Mouse (Mus musculus): Measurements from ENCODE around the gene Ss18l2.

The Ss18l2 gene

GRCm38 (mm10) chr9:121709898-121710583 lies at the start of gene Ss18l2:
Gene Ss18l2, plus strand, starts transcription at chr9:121710329.
- peak; percentile 100 for DNase-seq (ENCODE audit: low read depth, low spot score)

DNA sequence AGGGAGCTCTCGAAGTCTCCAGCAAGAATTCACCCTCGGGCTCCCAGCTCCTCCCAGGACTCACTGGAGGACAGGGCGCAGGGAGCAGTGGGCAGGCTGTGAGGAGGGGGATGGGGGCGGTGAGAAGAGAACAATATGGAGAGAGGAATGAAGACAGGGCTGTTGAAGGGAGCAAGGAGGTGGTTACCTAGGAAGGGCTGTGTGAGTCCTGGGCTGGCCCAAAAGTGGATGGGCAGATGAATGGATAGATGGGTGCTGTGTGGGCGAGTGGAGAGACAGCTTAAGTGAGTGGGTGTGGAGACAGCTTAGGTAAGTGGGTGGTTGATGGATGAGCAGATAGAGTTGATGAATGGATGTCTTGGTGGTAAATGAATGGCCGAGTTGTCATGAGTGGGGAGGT lies 46.7 kb upstream of the Ss18l2 start:
- DNase-seq (ENCODE audit: low read depth, low spot score) = no peak

GRCm38 (mm10) chr9:121664104-121664503 lies 46.0 kb upstream of the Ss18l2 start:
- no peak for DNase-seq (ENCODE audit: low read depth, low spot score)

DNA sequence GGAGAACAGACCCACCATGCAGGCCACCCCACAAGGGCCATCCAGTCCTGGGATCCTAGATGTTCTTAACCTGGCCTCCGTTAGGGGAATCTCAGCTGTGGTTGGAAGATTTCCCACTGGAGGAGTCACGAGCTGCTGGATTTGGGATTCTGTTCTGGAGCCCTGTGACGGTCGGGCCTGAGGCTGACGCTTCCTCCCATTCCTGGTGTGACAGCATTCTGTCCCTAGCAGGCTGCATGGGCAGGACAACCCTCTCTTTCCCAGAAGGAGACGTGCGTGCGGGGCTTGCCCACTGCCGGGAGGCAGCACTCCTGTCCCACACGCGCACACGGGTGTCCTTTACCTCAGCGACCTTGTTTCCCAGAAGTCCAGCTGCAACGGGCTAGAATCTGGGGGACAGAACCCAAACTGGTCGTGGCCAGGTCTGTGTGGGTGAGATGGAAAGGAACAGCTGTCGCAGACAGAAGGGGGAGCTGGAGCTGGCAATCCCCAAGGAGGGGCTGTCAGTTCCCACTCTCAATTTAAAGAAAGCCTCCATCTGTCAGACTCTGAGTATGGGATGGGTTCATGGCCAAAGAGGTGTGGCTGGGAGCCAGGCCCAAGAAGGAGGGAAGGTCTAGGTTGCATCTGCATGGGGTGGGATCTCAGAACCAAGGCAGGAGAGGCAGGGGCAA lies 43.0 kb upstream of the Ss18l2 start:
- no peak for DNase-seq (ENCODE audit: low read depth, low spot score)

GRCm38 (mm10) chr9:121667822-121668221 lies 42.3 kb upstream of the Ss18l2 start:
- DNase-seq (ENCODE audit: low read depth, low spot score) = no peak

DNA sequence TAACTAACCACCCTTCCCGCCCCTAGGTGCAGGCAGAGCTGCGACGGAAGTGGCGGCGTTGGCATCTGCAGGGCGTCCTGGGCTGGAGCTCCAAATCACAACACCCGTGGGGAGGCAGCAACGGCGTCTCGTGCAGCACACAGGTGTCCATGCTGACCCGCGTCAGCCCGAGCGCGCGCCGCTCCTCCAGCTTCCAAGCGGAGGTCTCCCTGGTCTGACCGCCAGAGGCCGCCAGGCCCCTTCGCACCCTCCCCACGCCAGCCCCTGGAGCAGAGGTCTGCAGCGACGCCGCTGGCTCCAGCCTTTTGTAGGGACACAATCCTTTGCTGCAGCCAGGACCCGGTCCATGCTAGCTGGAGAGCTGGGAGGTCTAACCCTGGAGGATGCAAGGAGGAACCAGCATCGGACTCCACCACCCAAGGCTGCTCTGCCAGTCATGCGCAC lies 40.8 kb upstream of the Ss18l2 start:
- DNase-seq (ENCODE audit: low read depth, low spot score) = peak; percentile 76

DNA sequence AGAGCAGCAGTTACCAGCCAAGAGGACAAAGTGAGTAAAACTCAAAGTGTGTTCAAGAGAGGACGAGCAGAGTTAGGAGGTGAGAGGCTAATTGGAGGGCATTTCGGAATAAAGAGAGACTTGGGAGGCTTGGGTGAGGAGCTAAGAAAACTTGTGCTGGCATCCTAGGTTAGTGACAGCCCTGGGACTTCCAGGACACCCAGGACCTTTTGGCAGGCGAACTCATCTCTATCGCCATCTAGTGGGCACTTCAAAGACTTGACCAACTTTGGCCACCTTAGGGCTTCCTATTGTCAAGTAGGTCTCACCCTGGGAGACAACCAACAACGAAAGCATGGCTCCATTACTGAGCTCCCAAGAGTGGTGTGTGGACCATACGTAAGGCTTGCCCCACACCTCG lies 38.8 kb upstream of the Ss18l2 start:
- DNase-seq (ENCODE audit: low read depth, low spot score) = peak; percentile 69

- DNase-seq (ENCODE audit: low read depth, low spot score) = no peak
Observed at GRCm38 (mm10) chr9:121672311-121672710, 37.8 kb upstream of the Ss18l2 start.

DNA sequence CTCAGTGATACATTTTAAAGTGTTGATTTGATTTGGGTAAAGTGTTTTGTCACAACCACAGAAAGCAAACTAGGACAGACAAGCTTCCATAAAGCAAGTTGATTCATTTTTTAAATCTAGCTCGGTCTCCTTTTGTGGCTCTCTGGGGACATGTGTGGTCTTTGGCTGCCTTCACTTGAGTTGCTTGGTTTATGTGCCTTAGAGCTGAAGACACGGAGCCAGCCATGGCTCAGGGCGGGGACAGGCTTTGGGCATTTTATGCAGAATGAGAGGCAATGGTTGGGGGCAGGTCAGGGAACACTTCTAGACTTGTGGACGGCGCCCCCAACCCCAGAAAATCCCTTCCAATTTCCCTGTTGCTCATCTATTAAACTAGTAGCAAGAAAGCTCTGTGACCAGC lies 36.4 kb upstream of the Ss18l2 start:
- no peak for DNase-seq (ENCODE audit: low read depth, low spot score)

DNA sequence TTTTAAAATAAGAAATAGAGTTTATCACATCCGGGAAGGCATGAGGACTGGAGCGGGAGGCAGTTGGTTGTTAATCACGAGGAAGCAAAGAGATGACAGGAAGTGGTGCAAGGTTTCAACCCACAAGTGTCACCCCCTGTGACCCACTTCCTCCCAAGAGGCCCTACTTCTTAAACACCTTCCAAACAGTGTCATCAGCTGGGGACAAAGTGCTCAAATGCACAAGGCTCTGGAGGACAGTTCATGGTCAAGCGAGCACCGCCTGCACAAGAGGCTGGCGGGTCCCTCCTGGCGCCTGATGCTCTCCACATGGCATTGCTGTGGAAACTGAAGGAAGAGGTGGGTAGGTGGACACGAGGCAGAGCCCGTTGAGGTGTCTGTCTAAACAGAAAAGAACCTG lies 35.1 kb upstream of the Ss18l2 start:
- no peak for DNase-seq (ENCODE audit: low read depth, low spot score)

DNA sequence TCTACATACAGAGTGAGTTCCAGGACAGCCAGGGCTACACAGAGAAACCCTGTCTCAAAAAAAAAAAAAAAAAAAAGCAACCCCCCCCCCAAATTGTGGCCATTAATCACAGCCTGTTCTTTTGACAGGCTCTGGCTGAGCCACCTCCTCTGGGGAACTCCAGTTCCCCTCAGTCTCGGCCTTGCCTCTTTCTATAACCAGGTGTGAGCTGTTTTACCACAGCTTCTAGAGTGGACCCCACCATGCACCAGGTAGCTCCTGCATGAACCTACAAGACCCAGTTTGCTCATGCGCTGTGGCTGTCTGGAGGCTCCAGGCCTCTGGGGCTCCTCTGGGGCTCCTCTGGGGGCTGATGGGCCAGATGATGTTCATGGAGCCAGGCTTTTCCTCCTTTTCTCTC lies 34.6 kb upstream of the Ss18l2 start:
- no peak for DNase-seq (ENCODE audit: low read depth, low spot score)

- no peak for DNase-seq (ENCODE audit: low read depth, low spot score)
Observed at GRCm38 (mm10) chr9:121677069-121677468, 33.1 kb upstream of the Ss18l2 start.

DNA sequence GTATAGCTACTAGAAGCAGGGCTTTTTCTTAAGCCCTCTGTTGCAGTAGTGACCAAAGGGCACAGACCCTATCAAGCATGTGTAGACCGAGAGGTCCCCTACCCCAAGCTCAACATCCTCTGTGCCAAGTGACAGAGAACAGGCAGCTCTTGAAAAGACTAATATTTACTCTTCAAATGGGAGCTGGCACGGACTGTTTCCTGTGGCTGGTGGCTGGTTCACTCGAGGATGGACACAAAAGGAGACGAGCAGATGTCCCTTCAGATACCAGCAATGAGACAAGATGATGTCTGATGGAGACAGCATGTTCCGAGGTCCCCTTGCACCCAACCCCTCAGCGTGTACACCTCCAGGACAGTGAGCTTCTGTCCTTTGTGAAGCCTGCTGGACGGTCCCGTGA lies 32.7 kb upstream of the Ss18l2 start:
- no peak for DNase-seq (ENCODE audit: low read depth, low spot score)

- peak; percentile 74 for DNase-seq (ENCODE audit: low read depth, low spot score)
Observed at GRCm38 (mm10) chr9:121679549-121679948, 30.6 kb upstream of the Ss18l2 start.

DNA sequence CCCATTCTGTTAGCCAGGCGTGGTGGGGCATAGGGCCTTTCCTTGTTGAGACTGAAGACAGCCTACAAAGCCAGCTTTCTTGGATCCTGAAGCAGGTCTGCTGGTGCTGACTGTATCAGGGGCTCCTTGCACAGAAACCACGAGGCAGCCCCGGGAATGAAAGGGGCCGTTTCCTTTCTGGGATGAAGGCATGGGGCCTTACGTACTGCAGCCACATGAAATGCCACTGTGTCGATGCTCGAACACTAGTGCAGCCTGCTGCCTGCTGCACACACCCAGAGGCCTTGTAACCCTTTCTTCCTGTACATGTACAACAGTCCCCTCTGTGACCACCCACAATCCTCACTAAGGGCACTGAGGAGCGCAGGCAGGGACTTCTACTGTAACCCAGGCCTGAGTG lies 28.9 kb upstream of the Ss18l2 start:
- no peak for DNase-seq (ENCODE audit: low read depth, low spot score)

DNA sequence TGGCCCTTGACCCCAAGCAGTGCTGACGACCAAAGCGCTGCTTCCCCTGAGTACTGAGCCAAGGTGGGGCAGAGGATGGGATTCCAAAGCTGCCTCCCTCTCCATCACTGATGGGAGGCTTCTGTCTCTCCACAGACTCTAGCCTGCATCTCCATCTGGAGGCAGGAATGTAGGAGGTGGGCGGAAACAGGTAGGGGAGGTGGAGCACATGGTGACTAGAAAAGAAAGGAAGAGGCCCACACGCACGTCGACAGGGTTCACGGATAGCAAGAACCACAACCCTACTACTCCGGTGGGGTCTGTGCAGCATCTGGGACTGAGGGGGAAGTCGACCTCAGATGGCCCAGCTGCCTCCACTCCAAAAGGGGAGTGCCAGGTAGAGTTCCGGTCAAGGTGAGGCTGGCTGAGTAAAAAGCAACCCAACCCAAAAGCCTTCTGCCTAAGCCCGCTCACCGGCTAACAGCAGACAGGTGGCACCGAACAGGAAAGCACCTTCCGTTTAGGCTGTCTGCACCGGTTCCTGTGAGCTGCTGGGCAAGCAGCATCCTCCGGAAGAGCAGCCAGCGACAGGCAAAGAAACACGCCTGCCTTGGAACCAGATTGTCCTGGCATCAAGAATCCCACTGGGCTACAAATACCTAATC lies 28.0 kb upstream of the Ss18l2 start:
- DNase-seq (ENCODE audit: low read depth, low spot score) = no peak

DNA sequence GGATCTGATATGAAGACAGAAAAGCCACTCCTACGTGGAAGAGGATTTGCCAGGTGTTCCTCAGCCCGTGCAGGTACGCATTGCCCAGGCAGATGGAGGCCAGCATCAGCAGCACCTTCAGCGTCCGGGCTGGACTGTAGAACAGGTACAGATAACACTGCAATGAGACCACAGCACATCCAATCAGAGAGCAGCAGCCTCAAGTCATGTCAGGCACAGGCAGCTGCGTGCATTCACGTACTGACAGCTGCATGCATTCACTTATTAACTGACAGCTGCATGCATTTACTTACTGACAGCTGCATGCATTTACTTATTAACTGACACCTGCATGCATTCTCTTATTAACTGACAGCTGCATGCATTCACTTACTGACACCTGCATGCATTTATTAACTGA lies 25.4 kb upstream of the Ss18l2 start:
- DNase-seq (ENCODE audit: low read depth, low spot score) = no peak

- DNase-seq (ENCODE audit: low read depth, low spot score) = peak; percentile 31
Observed at GRCm38 (mm10) chr9:121690200-121690651, 19.9 kb upstream of the Ss18l2 start.

- DNase-seq (ENCODE audit: low read depth, low spot score) = no peak
Observed at GRCm38 (mm10) chr9:121690734-121691133, 19.4 kb upstream of the Ss18l2 start.

GRCm38 (mm10) chr9:121694736-121695135 lies 15.4 kb upstream of the Ss18l2 start:
- DNase-seq (ENCODE audit: low read depth, low spot score) = no peak

GRCm38 (mm10) chr9:121696626-121697025 lies 13.5 kb upstream of the Ss18l2 start:
- DNase-seq (ENCODE audit: low read depth, low spot score) = no peak

DNA sequence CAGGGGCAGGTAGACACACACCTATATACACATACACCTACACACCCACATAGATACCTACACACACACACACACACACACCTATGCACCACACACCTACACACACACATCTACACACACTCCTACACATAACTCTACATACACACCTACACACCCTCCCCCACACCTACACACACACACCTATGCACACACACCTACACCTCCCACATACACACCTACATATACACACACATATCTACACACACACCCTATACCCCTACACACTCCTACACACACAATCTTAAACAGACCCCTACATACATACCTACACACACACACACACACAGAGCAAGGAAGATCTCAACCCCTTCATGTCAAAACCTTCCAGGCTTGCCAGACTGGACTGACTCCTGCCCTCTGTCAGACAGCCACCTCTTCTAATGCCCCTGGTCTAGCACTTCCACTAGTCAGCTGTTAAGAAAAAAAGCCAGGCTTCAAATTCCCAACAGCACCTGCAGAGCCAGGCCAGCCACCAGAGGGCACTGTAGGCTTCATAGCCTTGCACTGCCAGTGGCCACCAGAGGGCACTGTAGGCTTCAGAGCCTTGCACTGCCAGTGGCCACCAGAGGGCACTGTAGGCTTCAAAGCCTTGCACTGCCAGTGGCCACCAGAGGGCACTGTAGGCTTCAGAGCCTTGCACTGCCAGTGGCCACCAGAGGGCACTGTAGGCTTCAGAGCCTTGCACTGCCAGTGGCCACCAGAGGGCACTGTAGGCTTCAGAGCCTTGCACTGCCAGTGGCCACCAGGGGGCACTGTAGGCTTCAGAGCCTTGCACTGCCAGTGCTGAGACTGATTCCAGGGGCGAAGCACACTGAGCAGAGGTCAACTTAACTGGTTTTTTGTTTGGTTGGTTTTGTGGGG lies 12.7 kb upstream of the Ss18l2 start:
- DNase-seq (ENCODE audit: low read depth, low spot score) = peak; percentile 66
